Mouse (Mus musculus) kidney, adult 2 months (tissue): ENCODE measurements around the gene Nsun7. TPM values are rescaled to one million over a fixed set of nuclear protein-coding genes. Genes with fewer than 3 reads are reported as not detected.

Experiments used
- DNase-seq: peaks from one replicate; pipeline ENCODE4 v3.0.0; 2021
- H3K27ac ChIP-seq: fragments of 200-500 bp; 2 replicates; pipeline ENCODE4 v1.5.1; 2012; ENCODE audit warnings: low read depth, low read length, control low read depth, inconsistent platforms; ENCODE audit not compliant: insufficient read depth
- H3K27me3 ChIP-seq: fragments of 200-500 bp; replicated peaks from 2 replicates; pipeline ENCODE4 v1.6.1; 2012; ENCODE audit warnings: mild to moderate bottlenecking, moderate library complexity, low read length, inconsistent platforms; ENCODE audit not compliant: control insufficient read depth, insufficient read depth
- H3K36me3 ChIP-seq: fragments of 200-500 bp; 2 replicates; pipeline ENCODE4 v1.6.1; 2012; ENCODE audit warnings: mild to moderate bottlenecking, moderate library complexity, low read length, inconsistent platforms; ENCODE audit not compliant: control insufficient read depth, insufficient read depth
- H3K4me1 ChIP-seq: fragments of 200-500 bp; 2 replicates; pipeline ENCODE4 v1.6.1; 2011; ENCODE audit warnings: low read length; ENCODE audit not compliant: control insufficient read depth, insufficient read depth
- H3K4me3 ChIP-seq: fragments of 200-500 bp; 2 replicates; pipeline ENCODE4 v1.5.1; 2011; ENCODE audit warnings: mild to moderate bottlenecking, low read depth, low read length, control low read depth; ENCODE audit not compliant: insufficient read depth
- CTCF ChIP-seq: fragments of 200-500 bp; conservative IDR thresholded peaks from 2 replicates; pipeline ENCODE4 v1.5.1; 2011; ENCODE audit warnings: low read depth, mild to moderate bottlenecking, control low read depth, low read length, moderate library complexity, mixed read lengths; ENCODE audit not compliant: insufficient read depth, insufficient read length
- POLR2A ChIP-seq: fragments of 200-500 bp; IDR thresholded peaks from one replicate; pipeline ENCODE4 v1.6.1; 2011; ENCODE audit warnings: low read depth, low read length, control low read depth
- WGBS: fragments of 180-500 bp; shearing (Covaris S2); methylation state at CpG from one replicate; pipeline ENCODE4 v1.1.7; 2018; 5-methylcytosine and 5-hydroxymethylcytosine counted together
- polyA plus RNA-seq: library from polyadenylated mRNA; depleted of rRNA; stranded (reverse); fragments of >200 nt; gene quantifications from 2 replicates; pipeline ENCODE4 v1.2.3, GENCODE M21; 2012; rRNA removed

Nsun7 gene
- polyA plus RNA-seq, 1 experiment = 0.36 TPM

GRCm38 (mm10) chr5:66345140-66345539 is 85.4 kb downstream of the Nsun7 start:
- no peak overlapping the region for H3K27ac ChIP-seq
- H3K4me3 ChIP-seq = no peak overlapping the region
- 25% methylated on average over 3 of the region's 3 CpGs for WGBS
- H3K4me1 ChIP-seq = peaks cover 36% of the 10 kb centered on the region
- no peaks in the 10 kb centered on the region for H3K27me3 ChIP-seq
- H3K36me3 ChIP-seq = no peaks in the 10 kb centered on the region
- peak; percentile 28 for DNase-seq
- TF ChIP-seq POLR2A (no peak), CTCF (no peak)

- Histone ChIP-seq H3K4me3 (no peak overlapping the region), H3K4me1 (peaks cover 37% of the 10 kb centered on the region), H3K27ac (peak overlapping the region; percentile 62; the same call in 1 of the 2 replicates), H3K36me3 (no peaks in the 10 kb centered on the region), H3K27me3 (no peaks in the 10 kb centered on the region)
- 62% methylated on average over 6 of the region's 6 CpGs for WGBS
- TF ChIP-seq POLR2A (no peak), CTCF (no peak)
- peak; percentile 85 for DNase-seq
These were observed 87.1 kb downstream of the Nsun7 start for GRCm38 (mm10) chr5:66346756-66347155.

Other genes with a start within 250 kb of the Nsun7 start
- gene Rbm47, start 86.8 kb upstream of the Nsun7 start, polyA plus RNA-seq = 156 and 171 TPM in 2 replicates